Mouse (Mus musculus): ENCODE results near the gene Lrg1. TPM values are rescaled to one million over a fixed set of nuclear protein-coding genes. Genes with fewer than 3 reads are reported as not detected.
A peak's percentile ranks its signal among the peaks of the same experiment; 100 is the strongest.

Lrg1 gene
- total and polyA plus RNA-seq, 2 experiments from 2014 or later, result 0.43 to 0.49 TPM

GRCm38 (mm10) chr17:56103465-56104285, 18.1 kb downstream of the Lrg1 start:
- ATAC-seq (ENCODE audit: low FRiP score), result no peak
- H3K27ac ChIP-seq (ENCODE audit: low read depth, low read length), result no peak overlapping the region
- 95% methylated on average over 8 of the region's 8 CpGs for WGBS
- no peak for TF ChIP-seq CTCF (IDR thresholded peaks at IDR 0.05)
- H3K27me3 ChIP-seq (ENCODE audit: insufficient read depth, low read length), result no peaks in the 10 kb centered on the region
- H3K4me2 ChIP-seq (ENCODE audit: low read depth, low read length, poor library complexity, severe bottlenecking), result no peak overlapping the region
- no peak overlapping the region for H3K9ac ChIP-seq (replicated peaks; ENCODE audit: low read length, poor library complexity, severe bottlenecking)
- DNase-seq (ENCODE audit: low spot score), result no peak
- no peaks in the 10 kb centered on the region for H3K4me1 ChIP-seq (ENCODE audit: insufficient read depth, low read length)
- no peak overlapping the region for H3K4me3 ChIP-seq (ENCODE audit: low read depth, low read length)
- no peaks in the 10 kb centered on the region for H3K9me3 ChIP-seq (ENCODE audit: low read length)
- H3K36me3 ChIP-seq (ENCODE audit: insufficient read depth, low read length), result peaks cover 50% of the 10 kb centered on the region

- WGBS, result 96% methylated on average over 9 of the region's 9 CpGs
- peaks cover 56% of the 10 kb centered on the region for H3K36me3 ChIP-seq (ENCODE audit: insufficient read depth, low read length)
- no peak for TF ChIP-seq CTCF (IDR thresholded peaks at IDR 0.05)
- H3K9ac ChIP-seq (replicated peaks; ENCODE audit: low read length, poor library complexity, severe bottlenecking), result no peak overlapping the region
- no peak overlapping the region for H3K4me2 ChIP-seq (ENCODE audit: low read depth, low read length, poor library complexity, severe bottlenecking)
- DNase-seq (ENCODE audit: low spot score) (no peak), ATAC-seq (ENCODE audit: low FRiP score) (no peak)
- H3K4me3 ChIP-seq (ENCODE audit: low read depth, low read length), result no peak overlapping the region
- no peaks in the 10 kb centered on the region for H3K4me1 ChIP-seq (ENCODE audit: insufficient read depth, low read length)
- H3K9me3 ChIP-seq (ENCODE audit: low read length), result no peaks in the 10 kb centered on the region
- no peak overlapping the region for H3K27ac ChIP-seq (ENCODE audit: low read depth, low read length)
- H3K27me3 ChIP-seq (ENCODE audit: insufficient read depth, low read length), result no peaks in the 10 kb centered on the region
Observed at GRCm38 (mm10) chr17:56102927-56103326, 18.9 kb downstream of the Lrg1 start.

GRCm38 (mm10) chr17:56102158-56102557, 19.6 kb downstream of the Lrg1 start:
- Histone ChIP-seq H3K4me1 (ENCODE audit: insufficient read depth, low read length) (no peaks in the 10 kb centered on the region), H3K27me3 (ENCODE audit: insufficient read depth, low read length) (no peaks in the 10 kb centered on the region), H3K36me3 (ENCODE audit: insufficient read depth, low read length) (peaks cover 62% of the 10 kb centered on the region), H3K4me3 (ENCODE audit: low read depth, low read length) (no peak overlapping the region), H3K9ac (replicated peaks; ENCODE audit: low read length, poor library complexity, severe bottlenecking) (no peak overlapping the region), H3K27ac (ENCODE audit: low read depth, low read length) (no peak overlapping the region), H3K4me2 (ENCODE audit: low read depth, low read length, poor library complexity, severe bottlenecking) (no peak overlapping the region), H3K9me3 (ENCODE audit: low read length) (no peaks in the 10 kb centered on the region)
- no peak for TF ChIP-seq CTCF (IDR thresholded peaks at IDR 0.05)
- ATAC-seq (ENCODE audit: low FRiP score) (no peak), DNase-seq (ENCODE audit: low spot score) (no peak)
- WGBS, result 93% methylated on average over 5 of the region's 5 CpGs

- Histone ChIP-seq H3K36me3 (ENCODE audit: insufficient read depth, low read length) (peaks cover 75% of the 10 kb centered on the region), H3K4me3 (ENCODE audit: low read depth, low read length) (no peak overlapping the region), H3K27ac (ENCODE audit: low read depth, low read length) (no peak overlapping the region), H3K4me1 (ENCODE audit: insufficient read depth, low read length) (no peaks in the 10 kb centered on the region), H3K9me3 (ENCODE audit: low read length) (no peaks in the 10 kb centered on the region), H3K9ac (replicated peaks; ENCODE audit: low read length, poor library complexity, severe bottlenecking) (no peak overlapping the region), H3K27me3 (ENCODE audit: insufficient read depth, low read length) (no peaks in the 10 kb centered on the region), H3K4me2 (ENCODE audit: low read depth, low read length, poor library complexity, severe bottlenecking) (no peak overlapping the region)
- WGBS, result 93% methylated on average over 3 of the region's 3 CpGs
- DNase-seq (ENCODE audit: low spot score) (no peak), ATAC-seq (ENCODE audit: low FRiP score) (no peak)
- no peak for TF ChIP-seq CTCF (IDR thresholded peaks at IDR 0.05)
Observed at GRCm38 (mm10) chr17:56100811-56101210, 21.0 kb downstream of the Lrg1 start.

GRCm38 (mm10) chr17:56098711-56099572, 22.9 kb downstream of the Lrg1 start:
- Histone ChIP-seq H3K36me3 (ENCODE audit: insufficient read depth, low read length) (peaks cover 83% of the 10 kb centered on the region), H3K4me1 (ENCODE audit: insufficient read depth, low read length) (no peaks in the 10 kb centered on the region), H3K9me3 (ENCODE audit: low read length) (no peaks in the 10 kb centered on the region), H3K27me3 (ENCODE audit: insufficient read depth, low read length) (no peaks in the 10 kb centered on the region), H3K9ac (replicated peaks; ENCODE audit: low read length, poor library complexity, severe bottlenecking) (no peak overlapping the region), H3K4me3 (ENCODE audit: low read depth, low read length) (no peak overlapping the region), H3K27ac (ENCODE audit: low read depth, low read length) (no peak overlapping the region), H3K4me2 (ENCODE audit: low read depth, low read length, poor library complexity, severe bottlenecking) (no peak overlapping the region)
- WGBS, result 91% methylated on average over 15 of the region's 15 CpGs
- ATAC-seq (ENCODE audit: low FRiP score), result no peak
- no peak for DNase-seq (ENCODE audit: low spot score)
- TF ChIP-seq CTCF (IDR thresholded peaks at IDR 0.05), result 0 out of 2 replicates have a peak, but pooled peaks have one; percentile 22

- no peak for DNase-seq (ENCODE audit: low spot score)
Observed at GRCm38 (mm10) chr17:56098180-56098579, 23.6 kb downstream of the Lrg1 start.

More at GRCm38 (mm10) chr17:56098180-56098579, 23.6 kb downstream of the Lrg1 start:
- Histone ChIP-seq H3K4me1 (ENCODE audit: insufficient read depth, low read length) (no peaks in the 10 kb centered on the region), H3K36me3 (ENCODE audit: insufficient read depth, low read length) (peaks cover 76% of the 10 kb centered on the region), H3K27ac (ENCODE audit: low read depth, low read length) (no peak overlapping the region), H3K27me3 (ENCODE audit: insufficient read depth, low read length) (no peaks in the 10 kb centered on the region), H3K9me3 (ENCODE audit: low read length) (no peaks in the 10 kb centered on the region), H3K4me3 (ENCODE audit: low read depth, low read length) (no peak overlapping the region), H3K4me2 (ENCODE audit: low read depth, low read length, poor library complexity, severe bottlenecking) (no peak overlapping the region), H3K9ac (replicated peaks; ENCODE audit: low read length, poor library complexity, severe bottlenecking) (no peak overlapping the region)
- no peak for TF ChIP-seq CTCF (IDR thresholded peaks at IDR 0.05)
- WGBS, result 93% methylated on average over 8 of the region's 8 CpGs
- no peak for ATAC-seq (ENCODE audit: low FRiP score)

Measured in midbrain, postnatal 0 days (tissue).